Mouse (Mus musculus): ENCODE data around the gene Kif13a.

GRCm38 (mm10) chr13:46875377-46875776 lies 54.3 kb downstream of the Kif13a start:
- TF ChIP-seq GABPA (IDR thresholded peaks at IDR 0.05; ENCODE audit: low read depth, low read length) (no peak), MAFK (IDR thresholded peaks at IDR 0.05; ENCODE audit: borderline replicate concordance, low read depth, low read length) (no peak), POLR2A (IDR thresholded peaks at IDR 0.05; ENCODE audit: control insufficient read depth in 1 of 2, insufficient read depth in 1 of 2, low read depth in 1 of 2, low read length in 2 of 2, poor library complexity in 1 of 2) (no peak), GATA1 (IDR thresholded peaks at IDR 0.05; ENCODE audit: low read depth, low read length) (no peak), CTCF (IDR thresholded peaks at IDR 0.05 in 2 of 3, conservative IDR thresholded peaks at IDR 0.05 in 1 of 3; ENCODE audit: control insufficient read depth in 1 of 3, insufficient read depth in 1 of 3, low read depth in 2 of 3, low read length in 3 of 3, poor library complexity in 1 of 3, severe bottlenecking in 1 of 3) (no peak), EP300 (IDR thresholded peaks at IDR 0.05; ENCODE audit: low read depth in 1 of 2, low read length in 2 of 2) (no peak), KAT2A (conservative IDR thresholded peaks at IDR 0.05; ENCODE audit: low read depth, low read length) (no peak), TAL1 (IDR thresholded peaks at IDR 0.05; ENCODE audit: low read length) (no peak), MYB (IDR thresholded peaks at IDR 0.05; ENCODE audit: low read depth, low read length) (no peak), HCFC1 (IDR thresholded peaks at IDR 0.05; ENCODE audit: low read depth, low read length) (no peak), USF2 (IDR thresholded peaks at IDR 0.05; ENCODE audit: borderline replicate concordance in 1 of 2, insufficient read depth in 1 of 2, low read depth in 1 of 2, low read length in 2 of 2) (no peak), POLR2AphosphoS5 (IDR thresholded peaks at IDR 0.05; ENCODE audit: borderline replicate concordance, low read depth, low read length) (no peak), MAX (IDR thresholded peaks at IDR 0.05; ENCODE audit: low read length) (no peak)

Measured in MEL (cell line).